Mouse (Mus musculus): ENCODE measurements around the gene Tnp1. TPM values are rescaled to one million over a fixed set of nuclear protein-coding genes. Genes with fewer than 3 reads are reported as not detected.

Tnp1 gene
- polyA plus RNA-seq, 1 experiment from 2014 or later, result not detected

- DNase-seq (ENCODE audit: low spot score), result no peak
- Histone ChIP-seq H3K36me3 (replicated peaks; ENCODE audit: control insufficient read depth, insufficient read depth, low read depth, low read length) (no peaks in the 10 kb centered on the region), H3K27ac (replicated peaks; ENCODE audit: low read depth, low read length) (no peak overlapping the region), H3K27me3 (ENCODE audit: control insufficient read depth, insufficient read depth, low read length) (no peaks in the 10 kb centered on the region), H3K9ac (replicated peaks; ENCODE audit: low read length) (no peak overlapping the region), H3K4me1 (ENCODE audit: control insufficient read depth, insufficient read depth, low read length) (no peaks in the 10 kb centered on the region), H3K4me3 (ENCODE audit: low read depth, low read length) (no peak overlapping the region), H3K4me2 (ENCODE audit: low read depth, low read length) (no peak overlapping the region), H3K9me3 (replicated peaks; ENCODE audit: control insufficient read depth, low read length) (no peaks in the 10 kb centered on the region)
- ATAC-seq (replicated peaks; ENCODE audit: insufficient number of reproducible peaks, low FRiP score, low TSS enrichment, low read depth), result no peak
- 73% methylated on average over 5 of the region's 5 CpGs for WGBS
These were observed 13.1 kb downstream of the Tnp1 start for GRCm38 (mm10) chr1:73002637-73003036.

GRCm38 (mm10) chr1:73001961-73002360 lies 13.7 kb downstream of the Tnp1 start:
- Histone ChIP-seq H3K4me2 (ENCODE audit: low read depth, low read length) (no peak overlapping the region), H3K4me1 (ENCODE audit: control insufficient read depth, insufficient read depth, low read length) (no peaks in the 10 kb centered on the region), H3K27ac (replicated peaks; ENCODE audit: low read depth, low read length) (no peak overlapping the region), H3K9me3 (replicated peaks; ENCODE audit: control insufficient read depth, low read length) (no peaks in the 10 kb centered on the region), H3K27me3 (ENCODE audit: control insufficient read depth, insufficient read depth, low read length) (no peaks in the 10 kb centered on the region), H3K36me3 (replicated peaks; ENCODE audit: control insufficient read depth, insufficient read depth, low read depth, low read length) (no peaks in the 10 kb centered on the region), H3K4me3 (ENCODE audit: low read depth, low read length) (no peak overlapping the region), H3K9ac (replicated peaks; ENCODE audit: low read length) (no peak overlapping the region)
- WGBS, result 48% methylated on average over 5 of the region's 5 CpGs
- no peak for DNase-seq (ENCODE audit: low spot score)
- ATAC-seq (replicated peaks; ENCODE audit: insufficient number of reproducible peaks, low FRiP score, low TSS enrichment, low read depth), result no peak

GRCm38 (mm10) chr1:72994751-72995528 lies 20.8 kb downstream of the Tnp1 start:
- Histone ChIP-seq H3K4me1 (ENCODE audit: control insufficient read depth, insufficient read depth, low read length) (no peaks in the 10 kb centered on the region), H3K27me3 (ENCODE audit: control insufficient read depth, insufficient read depth, low read length) (no peaks in the 10 kb centered on the region), H3K4me3 (ENCODE audit: low read depth, low read length) (no peak overlapping the region), H3K4me2 (ENCODE audit: low read depth, low read length) (no peak overlapping the region), H3K9ac (replicated peaks; ENCODE audit: low read length) (no peak overlapping the region), H3K27ac (replicated peaks; ENCODE audit: low read depth, low read length) (no peak overlapping the region), H3K9me3 (replicated peaks; ENCODE audit: control insufficient read depth, low read length) (no peaks in the 10 kb centered on the region), H3K36me3 (replicated peaks; ENCODE audit: control insufficient read depth, insufficient read depth, low read depth, low read length) (no peaks in the 10 kb centered on the region)
- DNase-seq (ENCODE audit: low spot score), result no peak
- WGBS, result 93% methylated on average over 5 of the region's 5 CpGs
- ATAC-seq (replicated peaks; ENCODE audit: insufficient number of reproducible peaks, low FRiP score, low TSS enrichment, low read depth), result no peak

- no peak overlapping the region for H3K4me3 ChIP-seq (ENCODE audit: low read depth, low read length)
- DNase-seq (ENCODE audit: low spot score) (no peak), ATAC-seq (replicated peaks; ENCODE audit: insufficient number of reproducible peaks, low FRiP score, low TSS enrichment, low read depth) (no peak)
- no peaks in the 10 kb centered on the region for H3K27me3 ChIP-seq (ENCODE audit: control insufficient read depth, insufficient read depth, low read length)
- H3K4me1 ChIP-seq (ENCODE audit: control insufficient read depth, insufficient read depth, low read length), result no peaks in the 10 kb centered on the region
- H3K9me3 ChIP-seq (replicated peaks; ENCODE audit: control insufficient read depth, low read length), result no peaks in the 10 kb centered on the region
- H3K9ac ChIP-seq (replicated peaks; ENCODE audit: low read length), result no peak overlapping the region
- H3K27ac ChIP-seq (replicated peaks; ENCODE audit: low read depth, low read length), result no peak overlapping the region
- 65% methylated on average over 2 of the region's 2 CpGs for WGBS
- H3K36me3 ChIP-seq (replicated peaks; ENCODE audit: control insufficient read depth, insufficient read depth, low read depth, low read length), result no peaks in the 10 kb centered on the region
- H3K4me2 ChIP-seq (ENCODE audit: low read depth, low read length), result no peak overlapping the region
These were observed 22.7 kb downstream of the Tnp1 start for GRCm38 (mm10) chr1:72992944-72993464.

GRCm38 (mm10) chr1:72992209-72992608 lies 23.5 kb downstream of the Tnp1 start:
- Histone ChIP-seq H3K4me1 (ENCODE audit: control insufficient read depth, insufficient read depth, low read length) (no peaks in the 10 kb centered on the region), H3K27ac (replicated peaks; ENCODE audit: low read depth, low read length) (no peak overlapping the region), H3K36me3 (replicated peaks; ENCODE audit: control insufficient read depth, insufficient read depth, low read depth, low read length) (no peaks in the 10 kb centered on the region), H3K4me2 (ENCODE audit: low read depth, low read length) (no peak overlapping the region), H3K4me3 (ENCODE audit: low read depth, low read length) (no peak overlapping the region), H3K27me3 (ENCODE audit: control insufficient read depth, insufficient read depth, low read length) (no peaks in the 10 kb centered on the region), H3K9me3 (replicated peaks; ENCODE audit: control insufficient read depth, low read length) (no peaks in the 10 kb centered on the region), H3K9ac (replicated peaks; ENCODE audit: low read length) (no peak overlapping the region)
- no peak for ATAC-seq (replicated peaks; ENCODE audit: insufficient number of reproducible peaks, low FRiP score, low TSS enrichment, low read depth)
- DNase-seq (ENCODE audit: low spot score), result no peak
- WGBS, result 58% methylated on average over 2 of the region's 2 CpGs

- Histone ChIP-seq H3K27me3 (ENCODE audit: control insufficient read depth, insufficient read depth, low read length) (no peaks in the 10 kb centered on the region), H3K4me2 (ENCODE audit: low read depth, low read length) (no peak overlapping the region), H3K27ac (replicated peaks; ENCODE audit: low read depth, low read length) (no peak overlapping the region), H3K4me3 (ENCODE audit: low read depth, low read length) (no peak overlapping the region), H3K36me3 (replicated peaks; ENCODE audit: control insufficient read depth, insufficient read depth, low read depth, low read length) (no peaks in the 10 kb centered on the region), H3K9ac (replicated peaks; ENCODE audit: low read length) (no peak overlapping the region), H3K9me3 (replicated peaks; ENCODE audit: control insufficient read depth, low read length) (no peaks in the 10 kb centered on the region), H3K4me1 (ENCODE audit: control insufficient read depth, insufficient read depth, low read length) (no peaks in the 10 kb centered on the region)
- DNase-seq (ENCODE audit: low spot score) (no peak), ATAC-seq (replicated peaks; ENCODE audit: insufficient number of reproducible peaks, low FRiP score, low TSS enrichment, low read depth) (no peak)
- 84% methylated on average over 3 of the region's 3 CpGs for WGBS
These were observed 26.8 kb downstream of the Tnp1 start for GRCm38 (mm10) chr1:72988904-72989303.

GRCm38 (mm10) chr1:72986715-72987114 lies 29.0 kb downstream of the Tnp1 start:
- Histone ChIP-seq H3K4me1 (ENCODE audit: control insufficient read depth, insufficient read depth, low read length) (no peaks in the 10 kb centered on the region), H3K27ac (replicated peaks; ENCODE audit: low read depth, low read length) (no peak overlapping the region), H3K9me3 (replicated peaks; ENCODE audit: control insufficient read depth, low read length) (no peaks in the 10 kb centered on the region), H3K4me2 (ENCODE audit: low read depth, low read length) (no peak overlapping the region), H3K36me3 (replicated peaks; ENCODE audit: control insufficient read depth, insufficient read depth, low read depth, low read length) (no peaks in the 10 kb centered on the region), H3K4me3 (ENCODE audit: low read depth, low read length) (no peak overlapping the region), H3K9ac (replicated peaks; ENCODE audit: low read length) (no peak overlapping the region), H3K27me3 (ENCODE audit: control insufficient read depth, insufficient read depth, low read length) (no peaks in the 10 kb centered on the region)
- WGBS, result 81% methylated on average over 4 of the region's 4 CpGs
- DNase-seq (ENCODE audit: low spot score) (no peak), ATAC-seq (replicated peaks; ENCODE audit: insufficient number of reproducible peaks, low FRiP score, low TSS enrichment, low read depth) (no peak)

GRCm38 (mm10) chr1:72978956-72979355 lies 36.8 kb downstream of the Tnp1 start:
- Histone ChIP-seq H3K27me3 (ENCODE audit: control insufficient read depth, insufficient read depth, low read length) (no peaks in the 10 kb centered on the region), H3K9ac (replicated peaks; ENCODE audit: low read length) (no peak overlapping the region), H3K27ac (replicated peaks; ENCODE audit: low read depth, low read length) (no peak overlapping the region), H3K4me3 (ENCODE audit: low read depth, low read length) (no peak overlapping the region), H3K9me3 (replicated peaks; ENCODE audit: control insufficient read depth, low read length) (no peaks in the 10 kb centered on the region), H3K4me2 (ENCODE audit: low read depth, low read length) (no peak overlapping the region), H3K4me1 (ENCODE audit: control insufficient read depth, insufficient read depth, low read length) (no peaks in the 10 kb centered on the region), H3K36me3 (replicated peaks; ENCODE audit: control insufficient read depth, insufficient read depth, low read depth, low read length) (no peaks in the 10 kb centered on the region)
- 34% methylated on average over 9 of the region's 9 CpGs for WGBS
- DNase-seq (ENCODE audit: low spot score), result peak; percentile 71
- no peak for ATAC-seq (replicated peaks; ENCODE audit: insufficient number of reproducible peaks, low FRiP score, low TSS enrichment, low read depth)

Measured in embryonic facial prominence, embryonic 11.5 days (tissue).